Mouse (Mus musculus): Measurements from ENCODE around the gene Kif6. TPM values are rescaled to one million over a fixed set of nuclear protein-coding genes. Genes with fewer than 3 reads are reported as not detected.

Gene Kif6
- 1.6 and 2.1 TPM in 2 replicates for polyA plus RNA-seq (2014; fragmentation: Nextera tagmentation; extraction: Ambion mirVana)

- DNase-seq (ENCODE audit: low spot score, missing footprints), result no peak
- Histone ChIP-seq H3K36me3 (ENCODE audit: control insufficient read depth, insufficient read depth, low read length) (no peaks in the 10 kb centered on the region), H3K9ac (ENCODE audit: low read length) (peak within 1 kb of the TSS; percentile 57), H3K4me3 (ENCODE audit: low read depth, low read length) (peak within 1 kb of the TSS; percentile 63), H3K27me3 (ENCODE audit: control insufficient read depth, insufficient read depth, low read length) (no peaks in the 10 kb centered on the region), H3K4me1 (ENCODE audit: control insufficient read depth, insufficient read depth, low read length) (peaks cover 5% of the 10 kb centered on the region), H3K4me2 (peak within 1 kb of the TSS; percentile 83), H3K27ac (ENCODE audit: low read depth, low read length) (no peak within 1 kb of the TSS), H3K9me3 (ENCODE audit: control insufficient read depth, low read length) (no peaks in the 10 kb centered on the region)
- ATAC-seq (ENCODE audit: low FRiP score), result peak; percentile 97
- 3% methylated on average over 27 of the region's 27 CpGs for WGBS
Observed at GRCm38 (mm10) chr17:49614577-49615235, at the start of gene Kif6. Gene Kif6 (plus strand): TSS chr17:49615136.

GRCm38 (mm10) chr17:49568717-49569116 is 46.2 kb upstream of the Kif6 start:
- Histone ChIP-seq H3K9ac (ENCODE audit: low read length) (no peak overlapping the region), H3K36me3 (ENCODE audit: control insufficient read depth, insufficient read depth, low read length) (no peaks in the 10 kb centered on the region), H3K4me1 (ENCODE audit: control insufficient read depth, insufficient read depth, low read length) (no peaks in the 10 kb centered on the region), H3K27me3 (ENCODE audit: control insufficient read depth, insufficient read depth, low read length) (no peaks in the 10 kb centered on the region; the same call in 1 of the 2 replicates), H3K4me3 (ENCODE audit: low read depth, low read length) (no peak overlapping the region), H3K4me2 (no peak overlapping the region), H3K27ac (ENCODE audit: low read depth, low read length) (no peak overlapping the region), H3K9me3 (ENCODE audit: control insufficient read depth, low read length) (no peaks in the 10 kb centered on the region)
- 84% methylated on average over 8 of the region's 8 CpGs for WGBS
- ATAC-seq (ENCODE audit: low FRiP score) (no peak), DNase-seq (ENCODE audit: low spot score, missing footprints) (no peak)

GRCm38 (mm10) chr17:49577321-49577720 is 37.6 kb upstream of the Kif6 start:
- Histone ChIP-seq H3K36me3 (ENCODE audit: control insufficient read depth, insufficient read depth, low read length) (no peaks in the 10 kb centered on the region), H3K27ac (ENCODE audit: low read depth, low read length) (no peak overlapping the region), H3K27me3 (ENCODE audit: control insufficient read depth, insufficient read depth, low read length) (no peaks in the 10 kb centered on the region), H3K9me3 (ENCODE audit: control insufficient read depth, low read length) (no peaks in the 10 kb centered on the region), H3K4me1 (ENCODE audit: control insufficient read depth, insufficient read depth, low read length) (no peaks in the 10 kb centered on the region), H3K4me2 (no peak overlapping the region), H3K9ac (ENCODE audit: low read length) (no peak overlapping the region), H3K4me3 (ENCODE audit: low read depth, low read length) (no peak overlapping the region)
- no peak for DNase-seq (ENCODE audit: low spot score, missing footprints)
- 96% methylated on average over 3 of the region's 3 CpGs for WGBS
- no peak for ATAC-seq (ENCODE audit: low FRiP score)

GRCm38 (mm10) chr17:49582471-49582870 is 32.5 kb upstream of the Kif6 start:
- no peak overlapping the region for H3K4me3 ChIP-seq (ENCODE audit: low read depth, low read length)
- H3K4me2 ChIP-seq, result no peak overlapping the region
- no peak overlapping the region for H3K27ac ChIP-seq (ENCODE audit: low read depth, low read length)
- 82% methylated on average over 11 of the region's 11 CpGs for WGBS
- no peaks in the 10 kb centered on the region for H3K9me3 ChIP-seq (ENCODE audit: control insufficient read depth, low read length)
- no peaks in the 10 kb centered on the region for H3K36me3 ChIP-seq (ENCODE audit: control insufficient read depth, insufficient read depth, low read length)
- no peak for ATAC-seq (ENCODE audit: low FRiP score)
- no peaks in the 10 kb centered on the region for H3K4me1 ChIP-seq (ENCODE audit: control insufficient read depth, insufficient read depth, low read length)
- no peak for DNase-seq (ENCODE audit: low spot score, missing footprints)
- H3K9ac ChIP-seq (ENCODE audit: low read length), result no peak overlapping the region
- H3K27me3 ChIP-seq (ENCODE audit: control insufficient read depth, insufficient read depth, low read length), result no peaks in the 10 kb centered on the region

- 61% methylated on average over 8 of the region's 8 CpGs for WGBS
- ATAC-seq (ENCODE audit: low FRiP score), result no peak
Observed at GRCm38 (mm10) chr17:49590051-49590450, 24.9 kb upstream of the Kif6 start.

GRCm38 (mm10) chr17:49605397-49605796 is 9.5 kb upstream of the Kif6 start:
- H3K36me3 ChIP-seq (ENCODE audit: control insufficient read depth, insufficient read depth, low read length), result no peaks in the 10 kb centered on the region
- no peak for ATAC-seq (ENCODE audit: low FRiP score)
- 80% methylated on average over 4 of the region's 4 CpGs for WGBS

More at GRCm38 (mm10) chr17:49590051-49590450, 24.9 kb upstream of the Kif6 start:
- no peak overlapping the region for H3K4me3 ChIP-seq (ENCODE audit: low read depth, low read length)
- H3K27me3 ChIP-seq (ENCODE audit: control insufficient read depth, insufficient read depth, low read length), result no peaks in the 10 kb centered on the region
- no peaks in the 10 kb centered on the region for H3K36me3 ChIP-seq (ENCODE audit: control insufficient read depth, insufficient read depth, low read length)
- H3K27ac ChIP-seq (ENCODE audit: low read depth, low read length), result no peak overlapping the region
- no peak for DNase-seq (ENCODE audit: low spot score, missing footprints)
- no peak overlapping the region for H3K9ac ChIP-seq (ENCODE audit: low read length)
- H3K4me2 ChIP-seq, result no peak overlapping the region
- no peaks in the 10 kb centered on the region for H3K9me3 ChIP-seq (ENCODE audit: control insufficient read depth, low read length)
- H3K4me1 ChIP-seq (ENCODE audit: control insufficient read depth, insufficient read depth, low read length), result no peaks in the 10 kb centered on the region

GRCm38 (mm10) chr17:49607351-49608027 is 7.4 kb upstream of the Kif6 start:
- ATAC-seq (ENCODE audit: low FRiP score) (no peak), DNase-seq (ENCODE audit: low spot score, missing footprints) (no peak)
- Histone ChIP-seq H3K27me3 (ENCODE audit: control insufficient read depth, insufficient read depth, low read length) (no peaks in the 10 kb centered on the region), H3K9ac (ENCODE audit: low read length) (no peak overlapping the region), H3K9me3 (ENCODE audit: control insufficient read depth, low read length) (no peaks in the 10 kb centered on the region; the same call in 1 of the 2 replicates), H3K4me3 (ENCODE audit: low read depth, low read length) (no peak overlapping the region), H3K4me1 (ENCODE audit: control insufficient read depth, insufficient read depth, low read length) (no peaks in the 10 kb centered on the region), H3K36me3 (ENCODE audit: control insufficient read depth, insufficient read depth, low read length) (no peaks in the 10 kb centered on the region), H3K27ac (ENCODE audit: low read depth, low read length) (no peak overlapping the region), H3K4me2 (no peak overlapping the region)
- WGBS, result 29% methylated on average over 7 of the region's 7 CpGs

More at GRCm38 (mm10) chr17:49605397-49605796, 9.5 kb upstream of the Kif6 start:
- H3K4me2 ChIP-seq, result no peak overlapping the region
- H3K4me3 ChIP-seq (ENCODE audit: low read depth, low read length), result no peak overlapping the region
- H3K9me3 ChIP-seq (ENCODE audit: control insufficient read depth, low read length), result no peaks in the 10 kb centered on the region; the same call in 1 of the 2 replicates
- H3K9ac ChIP-seq (ENCODE audit: low read length), result no peak overlapping the region
- no peaks in the 10 kb centered on the region for H3K4me1 ChIP-seq (ENCODE audit: control insufficient read depth, insufficient read depth, low read length)
- DNase-seq (ENCODE audit: low spot score, missing footprints), result no peak
- H3K27ac ChIP-seq (ENCODE audit: low read depth, low read length), result no peak overlapping the region
- H3K27me3 ChIP-seq (ENCODE audit: control insufficient read depth, insufficient read depth, low read length), result no peaks in the 10 kb centered on the region

- no peak overlapping the region for H3K4me2 ChIP-seq
- DNase-seq (ENCODE audit: low spot score, missing footprints), result no peak
- ATAC-seq (ENCODE audit: low FRiP score), result no peak
Observed at GRCm38 (mm10) chr17:49610296-49610695, 4.6 kb upstream of the Kif6 start.

GRCm38 (mm10) chr17:49615241-49615651 is 310 bp downstream of the Kif6 start:
- Histone ChIP-seq H3K27ac (ENCODE audit: low read depth, low read length) (no peak overlapping the region), H3K36me3 (ENCODE audit: control insufficient read depth, insufficient read depth, low read length) (no peaks in the 10 kb centered on the region), H3K9me3 (ENCODE audit: control insufficient read depth, low read length) (no peaks in the 10 kb centered on the region), H3K27me3 (ENCODE audit: control insufficient read depth, insufficient read depth, low read length) (no peaks in the 10 kb centered on the region), H3K4me1 (ENCODE audit: control insufficient read depth, insufficient read depth, low read length) (peaks cover 5% of the 10 kb centered on the region), H3K4me3 (ENCODE audit: low read depth, low read length) (peak overlapping the region; percentile 63), H3K9ac (ENCODE audit: low read length) (peak overlapping the region; percentile 57), H3K4me2 (peak overlapping the region; percentile 83)
- 1% methylated on average over 26 of the region's 26 CpGs for WGBS
- peak; percentile 97 for DNase-seq (ENCODE audit: low spot score, missing footprints)
- peak; percentile 88 for ATAC-seq (ENCODE audit: low FRiP score)

More at GRCm38 (mm10) chr17:49610296-49610695, 4.6 kb upstream of the Kif6 start:
- WGBS, result 61% methylated on average over 8 of the region's 8 CpGs
- Histone ChIP-seq H3K9me3 (ENCODE audit: control insufficient read depth, low read length) (no peaks in the 10 kb centered on the region; the same call in 1 of the 2 replicates), H3K27me3 (ENCODE audit: control insufficient read depth, insufficient read depth, low read length) (no peaks in the 10 kb centered on the region), H3K9ac (ENCODE audit: low read length) (no peak overlapping the region), H3K27ac (ENCODE audit: low read depth, low read length) (no peak overlapping the region), H3K4me3 (ENCODE audit: low read depth, low read length) (no peak overlapping the region), H3K4me1 (ENCODE audit: control insufficient read depth, insufficient read depth, low read length) (peaks cover under 1% of the 10 kb centered on the region), H3K36me3 (ENCODE audit: control insufficient read depth, insufficient read depth, low read length) (no peaks in the 10 kb centered on the region)
